Mouse (Mus musculus) thymus, postnatal 10 days (tissue): ENCODE results near the gene Dzank1.

Source experiments
- DNase-seq, 2 experiments: peaks; one replicate each; pipeline ENCODE4 v3.0.0; 2021; ENCODE audit warnings: low spot score in 2 of 2

Gene Dzank1

GRCm38 (mm10) chr2:144467203-144467602, 60.0 kb downstream of the Dzank1 start:
- peak in 1 of 2 experiments; percentile 10 for DNase-seq

GRCm38 (mm10) chr2:144465876-144466575, 61.2 kb downstream of the Dzank1 start:
- DNase-seq: no peak

- no peak for DNase-seq
These were observed 62.1 kb downstream of the Dzank1 start for GRCm38 (mm10) chr2:144464799-144465760.

GRCm38 (mm10) chr2:144464182-144464581, 63.0 kb downstream of the Dzank1 start:
- DNase-seq: no peak

- peak; percentile 54 for DNase-seq
These were observed 68.0 kb downstream of the Dzank1 start for GRCm38 (mm10) chr2:144458975-144459754.

- DNase-seq: no peak
These were observed 68.9 kb downstream of the Dzank1 start for GRCm38 (mm10) chr2:144458355-144458754.

- peak; percentile 37 to 72 for DNase-seq
These were observed 74.7 kb downstream of the Dzank1 start for GRCm38 (mm10) chr2:144452364-144453008.

GRCm38 (mm10) chr2:144450378-144450777, 76.8 kb downstream of the Dzank1 start:
- no peak for DNase-seq

- no peak for DNase-seq
These were observed 80.7 kb downstream of the Dzank1 start for GRCm38 (mm10) chr2:144446360-144446999.

- no peak for DNase-seq
These were observed 85.8 kb downstream of the Dzank1 start for GRCm38 (mm10) chr2:144441386-144441915.

GRCm38 (mm10) chr2:144439191-144439700, 88.0 kb downstream of the Dzank1 start:
- no peak for DNase-seq

- no peak for DNase-seq
These were observed 88.8 kb downstream of the Dzank1 start for GRCm38 (mm10) chr2:144438424-144438823.

- no peak for DNase-seq
These were observed 91.5 kb downstream of the Dzank1 start for GRCm38 (mm10) chr2:144435679-144436078.

GRCm38 (mm10) chr2:144431286-144431825, 95.9 kb downstream of the Dzank1 start:
- DNase-seq: no peak

GRCm38 (mm10) chr2:144429171-144429570, 98.0 kb downstream of the Dzank1 start:
- DNase-seq: no peak

GRCm38 (mm10) chr2:144428659-144429058, 98.6 kb downstream of the Dzank1 start:
- no peak for DNase-seq

- DNase-seq: no peak
These were observed 99.4 kb downstream of the Dzank1 start for GRCm38 (mm10) chr2:144427852-144428251.

- no peak for DNase-seq
These were observed 101.5 kb downstream of the Dzank1 start for GRCm38 (mm10) chr2:144425761-144426160.

- no peak for DNase-seq
These were observed 105.0 kb downstream of the Dzank1 start for GRCm38 (mm10) chr2:144422094-144422675.
